9 mouse cellular contexts compared by ENCODE assay signal in genomic region chr17:35359470-35359862, GRCm38 (mm10). TPM values are rescaled to one million over a fixed set of nuclear protein-coding genes. Genes with fewer than 3 reads are reported as not detected.
DNase-seq lines count a peak whose midpoint lies in the region; ATAC-seq and TF ChIP-seq lines count a peak whose summit lies in the region.
"Had no signal": no experiment of that assay in that cellular context is flagged by ENCODE, and none has a peak within 500 bp of the region (broad histone marks: within the 10 kb centered on the region; RNA-seq: fewer than 3 reads in every experiment).

No protein-coding gene starts in this region.

- peak overlapping the region; percentile 82 for H3K4me2 ChIP-seq in heart, embryonic 15.5 days
- H3K4me2 ChIP-seq in hindbrain, embryonic 13.5 days: peak overlapping the region; percentile 59
- peak overlapping the region; percentile 59 for H3K4me2 ChIP-seq in midbrain, embryonic 12.5 days (replicated peaks)

- no peak for DNase-seq in heart, postnatal 14 days
- peak; percentile 15 for DNase-seq in ES-E14 (ENCODE audit: low read depth, low spot score)
- no peak for DNase-seq in cerebellum, postnatal 10 days
- no peak for DNase-seq in urinary bladder, postnatal 14 days (ENCODE audit: low spot score)
- DNase-seq in cerebellum, adult 11 months: no peak

- H3K9ac ChIP-seq in heart, embryonic 15.5 days: peak overlapping the region; percentile 33; the same call in 1 of the 2 replicates
- H3K9ac ChIP-seq in ES-E14 (ENCODE audit: insufficient read depth, low read depth, low read length, poor library complexity, severe bottlenecking): peak overlapping the region; percentile 24; the same call in 1 of the 2 replicates
- peak overlapping the region; percentile 58 for H3K9ac ChIP-seq in hindbrain, embryonic 13.5 days
- peak overlapping the region; percentile 38 for H3K9ac ChIP-seq in midbrain, embryonic 12.5 days (replicated peaks)

- no peak for ATAC-seq in heart, embryonic 15.5 days (replicated peaks; ENCODE audit: insufficient number of reproducible peaks, insufficient read depth, low FRiP score, low read depth)
- no peak for ATAC-seq in hindbrain, embryonic 13.5 days (ENCODE audit: low FRiP score)
- no peak for ATAC-seq in midbrain, embryonic 12.5 days (ENCODE audit: low FRiP score, low read depth)

- in situ Hi-C loops in ES-E14 (cut with MboI; ENCODE audit: low sequenced_read_pairs in 2 of 2, unreplicated experiment in 2 of 2): no loop called here

- intact Hi-C loops in heart, postnatal 14 days (cut with DNase I): loop anchor here (1.0 kb wide), 1 partner anchor 40 kb away; no protein-coding TSS in a partner anchor

- H3K27ac ChIP-seq in heart, embryonic 15.5 days: no peak overlapping the region
- H3K27ac ChIP-seq in ES-E14 (ENCODE audit: insufficient read depth, low read depth, low read length, poor library complexity, severe bottlenecking): no peak overlapping the region
- no peak overlapping the region for H3K27ac ChIP-seq in hindbrain, embryonic 13.5 days
- H3K27ac ChIP-seq in midbrain, embryonic 12.5 days (replicated peaks): no peak overlapping the region

- 19% methylated on average over 21 of the region's 21 CpGs for WGBS in heart, embryonic 15.5 days
- 26% methylated on average over 21 of the region's 21 CpGs for WGBS in hindbrain, embryonic 13.5 days
- WGBS in midbrain, embryonic 12.5 days: 18% methylated on average over 21 of the region's 21 CpGs

- H3K4me3 ChIP-seq in heart, embryonic 15.5 days: peak overlapping the region; percentile 49
- H3K4me3 ChIP-seq in ES-E14 (ENCODE audit: insufficient read depth in 1 of 2, low read depth in 1 of 2, low read length in 2 of 2, poor library complexity in 1 of 2, severe bottlenecking in 1 of 2): peak overlapping the region; percentile 66 to 67
- H3K4me3 ChIP-seq in hindbrain, embryonic 13.5 days: peak overlapping the region; percentile 35
- H3K4me3 ChIP-seq in midbrain, embryonic 12.5 days: peak overlapping the region; percentile 38

- peaks cover 10% of the 10 kb centered on the region for H3K27me3 ChIP-seq in heart, embryonic 15.5 days
- H3K27me3 ChIP-seq in hindbrain, embryonic 13.5 days: peaks cover 25% of the 10 kb centered on the region
- peaks cover 24% of the 10 kb centered on the region for H3K27me3 ChIP-seq in midbrain, embryonic 12.5 days

- no peaks in the 10 kb centered on the region for H3K36me3 ChIP-seq in heart, embryonic 15.5 days
- H3K36me3 ChIP-seq in ES-E14 (ENCODE audit: control insufficient read depth, insufficient read depth, low read length, poor library complexity, severe bottlenecking): no peaks in the 10 kb centered on the region
- no peaks in the 10 kb centered on the region for H3K36me3 ChIP-seq in hindbrain, embryonic 13.5 days
- no peaks in the 10 kb centered on the region for H3K36me3 ChIP-seq in midbrain, embryonic 12.5 days

- H3K9me3 ChIP-seq in heart, embryonic 15.5 days (replicated peaks): no peaks in the 10 kb centered on the region
- 0 out of 2 replicates have a peak, but pooled peaks cover 4% of the 10 kb centered on the region for H3K9me3 ChIP-seq in ES-E14 (ENCODE audit: control insufficient read depth, insufficient read depth, low read depth, low read length)
- peaks cover 6% of the 10 kb centered on the region; the same call in 1 of the 2 replicates for H3K9me3 ChIP-seq in hindbrain, embryonic 13.5 days
- H3K9me3 ChIP-seq in midbrain, embryonic 12.5 days: peaks cover 4% of the 10 kb centered on the region; the same call in 1 of the 2 replicates

- H3K4me1 ChIP-seq in heart, embryonic 15.5 days (replicated peaks): peaks cover 11% of the 10 kb centered on the region
- no peaks in the 10 kb centered on the region; a peak in 1 of 4 replicates for H3K4me1 ChIP-seq in ES-E14 (ENCODE audit: control insufficient read depth in 2 of 2, insufficient read depth in 2 of 2, low read length in 2 of 2, poor library complexity in 1 of 2)
- H3K4me1 ChIP-seq in hindbrain, embryonic 13.5 days (replicated peaks): peaks cover 8% of the 10 kb centered on the region
- H3K4me1 ChIP-seq in midbrain, embryonic 12.5 days: no peaks in the 10 kb centered on the region; the same call in 1 of the 2 replicates

TF ChIP-seq in ES-E14, 5 proteins besides CTCF, POLR2A, EP300 and RAD21:
- TF ChIP-seq CHD2 (IDR thresholded peaks at IDR 0.05; ENCODE audit: low read depth, low read length) (no peak), ZC3H11A (IDR thresholded peaks at IDR 0.05; ENCODE audit: borderline replicate concordance, low read depth, low read length) (no peak), MAFK (IDR thresholded peaks at IDR 0.05; ENCODE audit: insufficient read depth, low read depth, low read length) (no peak), ZNF384 (IDR thresholded peaks at IDR 0.05; ENCODE audit: low read depth, low read length) (no peak), HCFC1 (IDR thresholded peaks at IDR 0.05; ENCODE audit: borderline replicate concordance, insufficient read depth, low read length) (no peak)

RNA-seq across cellular contexts. Expression of gene H2-Q2, which starts 17.4 kb away (rescaled TPM):
- polyA plus RNA-seq in heart, embryonic 15.5 days (2015; fragmentation: Nextera tagmentation; extraction: Ambion mirVana): 1.3 and 1.6 TPM in 2 replicates
- total RNA-seq in heart, postnatal 14 days (2021): 1 to 10 TPM; 1.1 to 3.7 TPM
- total RNA-seq in ES-E14 (2012; rRNA removed): 0.67 and 1.4 TPM in 2 replicates
- 0.68 and 1.0 TPM in 2 replicates for polyA plus RNA-seq in hindbrain, embryonic 13.5 days (2015; fragmentation: Nextera tagmentation; extraction: Ambion mirVana)
- polyA plus RNA-seq in midbrain, embryonic 12.5 days (2016; fragmentation: Nextera tagmentation; extraction: Ambion mirVana): 0.15 and 0.20 TPM in 2 replicates
- total RNA-seq: common myeloid progenitor, adult 5-6 weeks had no signal

RNA-seq across cellular contexts. Expression of gene H2-Q4, which starts 20.0 kb away (rescaled TPM):
- polyA plus RNA-seq in heart, embryonic 15.5 days (2015; fragmentation: Nextera tagmentation; extraction: Ambion mirVana): 2.1 and 5.5 TPM in 2 replicates
- 1 to 10 TPM; 9.2 to 9.8 TPM for total RNA-seq in heart, postnatal 14 days (2021)
- total RNA-seq in ES-E14 (2012; rRNA removed): 9.1 and 19.9 TPM in 2 replicates
- polyA plus RNA-seq in hindbrain, embryonic 13.5 days (2015; fragmentation: Nextera tagmentation; extraction: Ambion mirVana): 1.0 and 1.2 TPM in 2 replicates
- polyA plus RNA-seq in midbrain, embryonic 12.5 days (2016; fragmentation: Nextera tagmentation; extraction: Ambion mirVana): 1.9 and 2.3 TPM in 2 replicates

RNA-seq across cellular contexts. Expression of gene H2-Q1, which starts 39.3 kb away (rescaled TPM):
- 0.06 and 0.09 TPM in 2 replicates for polyA plus RNA-seq in heart, embryonic 15.5 days (2015; fragmentation: Nextera tagmentation; extraction: Ambion mirVana)
- total RNA-seq in heart, postnatal 14 days (2021): 1 to 10 TPM in 1 of 2 experiments, under 1 TPM in 1; 0.57 to 1.2 TPM
- total RNA-seq in ES-E14 (2012; rRNA removed): 0.11 TPM in 1 of 2 replicates, not detected in the other
- 0.14 and 0.30 TPM in 2 replicates for polyA plus RNA-seq in hindbrain, embryonic 13.5 days (2015; fragmentation: Nextera tagmentation; extraction: Ambion mirVana)
- 0.08 and 0.17 TPM in 2 replicates for polyA plus RNA-seq in midbrain, embryonic 12.5 days (2016; fragmentation: Nextera tagmentation; extraction: Ambion mirVana)
